Mouse (Mus musculus): ENCODE measurements around the gene Cnpy1. TPM values are rescaled to one million over a fixed set of nuclear protein-coding genes. Genes with fewer than 3 reads are reported as not detected.

Gene Cnpy1
- polyA plus RNA-seq, 1 experiment from 2014 or later = 50.6 TPM

GRCm38 (mm10) chr5:28237715-28238114 lies 7.9 kb downstream of the Cnpy1 start:
- Histone ChIP-seq H3K4me3 (no peak overlapping the region), H3K27me3 (peaks cover 3% of the 10 kb centered on the region; the same call in 1 of the 2 replicates), H3K4me1 (peaks cover 12% of the 10 kb centered on the region), H3K36me3 (no peaks in the 10 kb centered on the region), H3K9me3 (replicated peaks) (no peaks in the 10 kb centered on the region), H3K9ac (no peak overlapping the region; the same call in 1 of the 2 replicates), H3K4me2 (replicated peaks) (no peak overlapping the region), H3K27ac (0 out of 2 replicates have a peak overlapping the region, but pooled peaks have one; percentile 18)
- no peak for ATAC-seq (ENCODE audit: low FRiP score)
- 80% methylated on average over 2 of the region's 2 CpGs for WGBS

- WGBS = 46% methylated on average over 4 of the region's 4 CpGs
- no peak overlapping the region for H3K4me2 ChIP-seq (replicated peaks)
- peak overlapping the region; percentile 14; the same call in 1 of the 2 replicates for H3K27ac ChIP-seq
- H3K9ac ChIP-seq = no peak overlapping the region
- no peak overlapping the region for H3K4me3 ChIP-seq
- H3K9me3 ChIP-seq (replicated peaks) = no peaks in the 10 kb centered on the region
- peak; percentile 59 for ATAC-seq (ENCODE audit: low FRiP score)
- H3K36me3 ChIP-seq = no peaks in the 10 kb centered on the region
- H3K27me3 ChIP-seq = peaks cover 3% of the 10 kb centered on the region; the same call in 1 of the 2 replicates
- peaks cover 12% of the 10 kb centered on the region for H3K4me1 ChIP-seq
Measured at GRCm38 (mm10) chr5:28237055-28237454, 8.6 kb downstream of the Cnpy1 start.

- WGBS = 15% methylated on average over 6 of the region's 6 CpGs
- Histone ChIP-seq H3K4me1 (peaks cover 12% of the 10 kb centered on the region), H3K9ac (no peak overlapping the region), H3K27me3 (peaks cover 3% of the 10 kb centered on the region; the same call in 1 of the 2 replicates), H3K4me3 (no peak overlapping the region), H3K9me3 (replicated peaks) (no peaks in the 10 kb centered on the region), H3K4me2 (replicated peaks) (no peak overlapping the region), H3K27ac (peak overlapping the region; percentile 25; the same call in 1 of the 2 replicates), H3K36me3 (no peaks in the 10 kb centered on the region)
- no peak for ATAC-seq (ENCODE audit: low FRiP score)
Measured at GRCm38 (mm10) chr5:28236098-28236497, 9.5 kb downstream of the Cnpy1 start.

GRCm38 (mm10) chr5:28232101-28232500 lies 13.5 kb downstream of the Cnpy1 start:
- H3K27me3 ChIP-seq = no peaks in the 10 kb centered on the region
- WGBS = 55% methylated on average over 3 of the region's 3 CpGs

GRCm38 (mm10) chr5:28219596-28219995 lies 26.0 kb downstream of the Cnpy1 start:
- H3K27me3 ChIP-seq = 0 out of 2 replicates have a peak, but pooled peaks cover 4% of the 10 kb centered on the region

More at GRCm38 (mm10) chr5:28232101-28232500, 13.5 kb downstream of the Cnpy1 start:
- Histone ChIP-seq H3K4me1 (peaks cover 8% of the 10 kb centered on the region; the same call in 1 of the 2 replicates), H3K27ac (no peak overlapping the region), H3K9me3 (replicated peaks) (no peaks in the 10 kb centered on the region), H3K9ac (no peak overlapping the region), H3K4me3 (no peak overlapping the region), H3K4me2 (replicated peaks) (no peak overlapping the region), H3K36me3 (no peaks in the 10 kb centered on the region)
- no peak for ATAC-seq (ENCODE audit: low FRiP score)

GRCm38 (mm10) chr5:28213441-28213840 lies 32.2 kb downstream of the Cnpy1 start:
- no peak overlapping the region for H3K9ac ChIP-seq
- peaks cover 44% of the 10 kb centered on the region for H3K27me3 ChIP-seq
- no peak overlapping the region for H3K4me3 ChIP-seq
- H3K4me2 ChIP-seq (replicated peaks) = no peak overlapping the region
- no peak for ATAC-seq (ENCODE audit: low FRiP score)
- H3K4me1 ChIP-seq = peaks cover 8% of the 10 kb centered on the region; the same call in 1 of the 2 replicates
- no peaks in the 10 kb centered on the region for H3K36me3 ChIP-seq
- no peaks in the 10 kb centered on the region for H3K9me3 ChIP-seq (replicated peaks)
- 57% methylated on average over 2 of the region's 2 CpGs for WGBS
- H3K27ac ChIP-seq = no peak overlapping the region

More at GRCm38 (mm10) chr5:28219596-28219995, 26.0 kb downstream of the Cnpy1 start:
- Histone ChIP-seq H3K4me2 (replicated peaks) (no peak overlapping the region), H3K4me3 (no peak overlapping the region), H3K9ac (no peak overlapping the region), H3K9me3 (replicated peaks) (no peaks in the 10 kb centered on the region), H3K27ac (no peak overlapping the region), H3K36me3 (no peaks in the 10 kb centered on the region), H3K4me1 (no peaks in the 10 kb centered on the region)
- ATAC-seq (ENCODE audit: low FRiP score) = no peak
- 83% methylated on average over 1 of the region's 1 CpGs for WGBS

- H3K4me2 ChIP-seq (replicated peaks) = peak overlapping the region; percentile 77
- peaks cover 58% of the 10 kb centered on the region for H3K27me3 ChIP-seq
- H3K27ac ChIP-seq = peak overlapping the region; percentile 84
- WGBS = 1% methylated on average over 15 of the region's 15 CpGs
- ATAC-seq (ENCODE audit: low FRiP score) = peak; percentile 69
- H3K4me3 ChIP-seq = 0 out of 2 replicates have a peak overlapping the region, but pooled peaks have one; percentile 48
- H3K36me3 ChIP-seq = no peaks in the 10 kb centered on the region
- H3K9me3 ChIP-seq (replicated peaks) = no peaks in the 10 kb centered on the region
- peaks cover 8% of the 10 kb centered on the region; the same call in 1 of the 2 replicates for H3K4me1 ChIP-seq
- H3K9ac ChIP-seq = no peak overlapping the region
Measured at GRCm38 (mm10) chr5:28211651-28212310, 33.8 kb downstream of the Cnpy1 start.

- peak overlapping the region; percentile 32; the same call in 1 of the 2 replicates for H3K9ac ChIP-seq
Measured at GRCm38 (mm10) chr5:28210591-28211550, 34.7 kb downstream of the Cnpy1 start.

GRCm38 (mm10) chr5:28209549-28210431 lies 35.8 kb downstream of the Cnpy1 start:
- Histone ChIP-seq H3K9ac (peak overlapping the region; percentile 65), H3K36me3 (no peaks in the 10 kb centered on the region), H3K4me3 (peak overlapping the region; percentile 48), H3K9me3 (replicated peaks) (no peaks in the 10 kb centered on the region), H3K27ac (peak overlapping the region; percentile 84), H3K4me1 (peaks cover 8% of the 10 kb centered on the region; the same call in 1 of the 2 replicates), H3K4me2 (replicated peaks) (peak overlapping the region; percentile 77), H3K27me3 (peaks cover 69% of the 10 kb centered on the region)
- WGBS = under 1% methylated on average over 79 of the region's 80 CpGs
- ATAC-seq (ENCODE audit: low FRiP score) = peak; percentile 87

More at GRCm38 (mm10) chr5:28210591-28211550, 34.7 kb downstream of the Cnpy1 start:
- Histone ChIP-seq H3K4me2 (replicated peaks) (peak overlapping the region; percentile 77), H3K4me1 (peaks cover 8% of the 10 kb centered on the region; the same call in 1 of the 2 replicates), H3K27ac (peak overlapping the region; percentile 84), H3K9me3 (replicated peaks) (no peaks in the 10 kb centered on the region), H3K4me3 (peak overlapping the region; percentile 48), H3K27me3 (peaks cover 66% of the 10 kb centered on the region), H3K36me3 (no peaks in the 10 kb centered on the region)
- WGBS = under 1% methylated on average over 29 of the region's 29 CpGs
- ATAC-seq (ENCODE audit: low FRiP score) = no peak

GRCm38 (mm10) chr5:28208726-28209520 lies 36.7 kb downstream of the Cnpy1 start:
- Histone ChIP-seq H3K4me2 (replicated peaks) (peak overlapping the region; percentile 77), H3K9me3 (replicated peaks) (no peaks in the 10 kb centered on the region), H3K36me3 (no peaks in the 10 kb centered on the region), H3K9ac (peak overlapping the region; percentile 65), H3K27me3 (peaks cover 66% of the 10 kb centered on the region), H3K4me3 (peak overlapping the region; percentile 48), H3K4me1 (peaks cover 8% of the 10 kb centered on the region; the same call in 1 of the 2 replicates), H3K27ac (peak overlapping the region; percentile 84)
- no peak for ATAC-seq (ENCODE audit: low FRiP score)
- 11% methylated on average over 20 of the region's 20 CpGs for WGBS

Data from hindbrain, embryonic 12.5 days (tissue).